Mouse (Mus musculus): ENCODE results near the gene Slc8a1.

DNA sequence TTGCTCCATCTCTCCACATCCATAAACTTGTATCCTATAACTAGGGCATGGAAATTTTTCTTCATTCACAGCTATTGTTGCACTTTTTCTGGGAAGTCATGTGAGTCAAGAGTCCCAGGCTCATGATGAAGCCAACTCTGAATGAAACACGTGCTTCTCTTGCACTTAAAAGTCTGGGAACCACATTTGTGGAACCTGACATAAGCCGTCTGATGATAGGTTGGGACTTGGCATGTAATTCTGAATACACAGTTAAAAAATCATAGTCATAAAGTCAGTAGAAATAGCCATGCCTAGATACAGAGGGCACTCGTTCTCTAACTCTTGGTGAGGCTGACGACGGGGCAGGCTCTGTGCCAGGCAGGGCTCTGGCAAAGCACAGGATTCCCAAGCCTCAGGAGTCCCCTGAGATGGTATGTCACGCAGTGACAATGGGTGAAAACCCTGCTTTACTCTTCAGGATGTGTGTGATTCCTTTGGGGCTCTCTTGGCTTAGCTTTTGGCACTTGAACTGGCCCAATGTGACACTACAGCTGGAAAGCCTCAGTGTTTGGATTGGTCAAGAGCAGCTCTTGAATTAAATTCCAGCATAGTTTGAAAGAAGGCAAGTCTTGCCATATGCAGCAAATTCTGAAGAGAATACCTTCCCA lies 245.8 kb downstream of the Slc8a1 start:
- TF ChIP-seq GATA1 (IDR thresholded peaks at IDR 0.05; ENCODE audit: borderline replicate concordance, low read length) = no peak
- TF ChIP-seq CTCF (IDR thresholded peaks at IDR 0.05; ENCODE audit: low read depth, low read length) = no peak
- TF ChIP-seq POLR2AphosphoS5 (IDR thresholded peaks at IDR 0.05; ENCODE audit: insufficient replicate concordance, low read depth, low read length) = no peak
